Mouse (Mus musculus): Measurements from ENCODE around the gene Rgma. TPM values are rescaled to one million over a fixed set of nuclear protein-coding genes. Genes with fewer than 3 reads are reported as not detected.

The Rgma gene
- polyA plus RNA-seq, 1 experiment from 2014 or later: 3.2 TPM

DNA sequence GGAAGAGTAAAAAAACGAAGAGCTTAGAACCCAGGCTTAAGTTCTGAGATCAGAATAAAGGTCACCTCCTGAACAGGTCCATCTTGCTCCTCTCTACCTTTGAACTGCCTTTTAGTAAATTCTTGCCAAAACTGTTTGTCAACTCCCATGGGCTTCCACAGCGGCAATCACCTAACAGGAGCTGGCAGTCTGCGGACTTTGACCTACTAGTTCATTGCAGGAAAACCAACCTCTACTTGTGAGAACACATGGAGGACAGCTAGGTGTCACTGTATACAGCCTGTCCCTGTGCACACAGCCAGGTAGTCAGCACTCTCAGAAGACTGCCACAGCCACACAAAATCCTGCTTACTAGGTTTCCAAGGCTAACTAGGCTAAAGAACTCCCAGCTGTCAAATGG is 66.5 kb downstream of the Rgma start:
- H3K4me2 ChIP-seq (ENCODE audit: low read length): no peak overlapping the region
- H3K36me3 ChIP-seq (ENCODE audit: control insufficient read depth, insufficient read depth, low read length): peaks cover 99% of the 10 kb centered on the region
- H3K4me3 ChIP-seq (ENCODE audit: control insufficient read depth in 1 of 2, insufficient read depth in 1 of 2, low read depth in 1 of 2, low read length in 2 of 2): no peak overlapping the region
- H3K9me3 ChIP-seq (ENCODE audit: control insufficient read depth, low read length): no peaks in the 10 kb centered on the region
- WGBS: 98% methylated on average over 3 of the region's 3 CpGs
- H3K9ac ChIP-seq (ENCODE audit: low read length): no peak overlapping the region
- no peaks in the 10 kb centered on the region for H3K27me3 ChIP-seq (ENCODE audit: control insufficient read depth, insufficient read depth, low read length)
- peaks cover 0 to 11% of the 10 kb centered on the region in 2 experiments; a peak in 2 of 4 replicates for H3K4me1 ChIP-seq (ENCODE audit: control insufficient read depth in 2 of 2, insufficient read depth in 2 of 2, low read length in 2 of 2)
- H3K27ac ChIP-seq (replicated peaks in 1 of 2; ENCODE audit: control insufficient read depth in 1 of 2, insufficient read depth in 1 of 2, low read depth in 2 of 2, low read length in 2 of 2): no peak overlapping the region
- ATAC-seq (ENCODE audit: insufficient number of reproducible peaks, insufficient read depth, low FRiP score, low read depth): no peak

DNA sequence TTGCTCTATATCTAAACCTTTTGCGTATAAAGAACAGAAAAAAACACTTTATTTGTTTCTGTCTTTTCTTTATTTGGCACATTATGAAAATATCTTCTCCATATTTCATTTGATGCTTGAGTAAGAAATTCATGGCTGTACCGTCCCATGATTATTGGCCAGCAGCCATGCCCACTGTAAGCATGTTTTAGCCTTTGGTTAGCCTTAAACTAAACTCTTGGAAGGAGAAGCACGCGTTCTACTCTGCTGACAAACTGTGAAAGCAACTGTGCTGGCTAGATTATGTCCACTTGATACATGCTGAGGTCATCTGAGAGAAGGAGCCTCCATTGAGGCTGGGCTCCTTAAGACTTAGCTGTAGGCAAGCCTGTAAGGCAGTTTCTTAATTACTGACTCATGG is 66.9 kb downstream of the Rgma start:
- Histone ChIP-seq H3K27me3 (ENCODE audit: control insufficient read depth, insufficient read depth, low read length) (no peaks in the 10 kb centered on the region), H3K9ac (ENCODE audit: low read length) (no peak overlapping the region), H3K27ac (replicated peaks in 1 of 2; ENCODE audit: control insufficient read depth in 1 of 2, insufficient read depth in 1 of 2, low read depth in 2 of 2, low read length in 2 of 2) (no peak overlapping the region), H3K36me3 (ENCODE audit: control insufficient read depth, insufficient read depth, low read length) (peaks cover 99% of the 10 kb centered on the region), H3K4me2 (ENCODE audit: low read length) (no peak overlapping the region), H3K9me3 (ENCODE audit: control insufficient read depth, low read length) (no peaks in the 10 kb centered on the region), H3K4me1 (ENCODE audit: control insufficient read depth in 2 of 2, insufficient read depth in 2 of 2, low read length in 2 of 2) (peaks cover 0 to 6% of the 10 kb centered on the region in 2 experiments; a peak in 1 of 4 replicates), H3K4me3 (ENCODE audit: control insufficient read depth in 1 of 2, insufficient read depth in 1 of 2, low read depth in 1 of 2, low read length in 2 of 2) (no peak overlapping the region)
- ATAC-seq (ENCODE audit: insufficient number of reproducible peaks, insufficient read depth, low FRiP score, low read depth): 0 out of 2 replicates have a peak, but pooled peaks have one; percentile 33
- 94% methylated on average over 4 of the region's 4 CpGs for WGBS

DNA sequence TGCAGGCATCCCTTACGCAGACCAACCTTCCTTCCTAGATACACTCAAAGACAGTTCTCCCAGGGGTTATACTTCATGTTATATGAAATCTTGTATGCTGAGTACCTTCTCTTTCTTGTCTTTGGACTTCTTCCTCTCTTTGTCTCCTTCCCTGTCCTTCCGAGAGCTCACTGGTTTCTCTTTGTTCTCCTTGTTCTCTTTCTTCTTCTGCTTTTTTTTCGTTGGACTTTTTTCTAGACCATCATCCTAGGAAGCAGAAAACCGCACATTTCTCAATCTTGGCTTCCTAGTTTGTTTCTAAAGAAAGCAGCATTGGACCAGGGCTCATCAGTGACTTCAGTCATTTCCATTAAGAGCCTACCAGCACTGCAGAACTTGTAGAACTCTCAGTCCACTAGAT is 76.3 kb downstream of the Rgma start:
- H3K4me1 ChIP-seq (ENCODE audit: control insufficient read depth in 2 of 2, insufficient read depth in 2 of 2, low read length in 2 of 2): peaks cover 0 to 4% of the 10 kb centered on the region in 2 experiments; a peak in 2 of 4 replicates
- no peak overlapping the region for H3K27ac ChIP-seq (replicated peaks in 1 of 2; ENCODE audit: control insufficient read depth in 1 of 2, insufficient read depth in 1 of 2, low read depth in 2 of 2, low read length in 2 of 2)
- no peak overlapping the region for H3K4me2 ChIP-seq (ENCODE audit: low read length)
- WGBS: 92% methylated on average over 4 of the region's 4 CpGs
- no peaks in the 10 kb centered on the region for H3K9me3 ChIP-seq (ENCODE audit: control insufficient read depth, low read length)
- H3K27me3 ChIP-seq (ENCODE audit: control insufficient read depth, insufficient read depth, low read length): no peaks in the 10 kb centered on the region
- no peak overlapping the region for H3K4me3 ChIP-seq (ENCODE audit: control insufficient read depth in 1 of 2, insufficient read depth in 1 of 2, low read depth in 1 of 2, low read length in 2 of 2)
- H3K9ac ChIP-seq (ENCODE audit: low read length): no peak overlapping the region
- ATAC-seq (ENCODE audit: insufficient number of reproducible peaks, insufficient read depth, low FRiP score, low read depth): no peak
- peaks cover 99% of the 10 kb centered on the region for H3K36me3 ChIP-seq (ENCODE audit: control insufficient read depth, insufficient read depth, low read length)

DNA sequence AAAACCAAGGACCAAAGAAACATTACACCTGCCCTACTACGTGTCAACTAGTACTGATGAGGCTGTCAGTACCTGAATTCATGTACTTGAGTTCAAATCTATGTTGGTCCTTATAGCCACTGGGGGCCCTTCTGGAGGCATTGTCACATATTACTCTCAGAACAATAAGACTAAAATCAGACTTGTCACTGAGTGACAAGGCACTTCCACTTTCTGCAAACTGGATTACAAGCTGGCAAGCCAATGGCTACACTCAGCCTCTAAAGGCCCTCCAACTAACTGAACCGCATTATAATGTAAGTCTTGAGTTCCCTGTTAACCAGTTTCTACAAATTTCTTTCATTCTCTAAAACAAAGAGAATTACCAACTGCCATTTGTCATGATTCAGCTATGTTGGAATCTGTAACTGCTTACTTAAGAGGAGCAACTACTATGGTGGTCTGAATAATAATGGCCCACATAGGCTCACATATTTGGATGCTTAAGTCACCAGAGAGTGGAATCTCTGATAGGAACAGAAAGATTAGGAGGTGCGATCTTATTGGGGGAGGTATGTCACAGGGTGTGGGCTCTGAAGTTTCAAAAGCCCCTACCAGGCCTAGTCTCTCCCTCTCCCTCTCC is 77.0 kb downstream of the Rgma start:
- no peak for ATAC-seq (ENCODE audit: insufficient number of reproducible peaks, insufficient read depth, low FRiP score, low read depth)
- Histone ChIP-seq H3K4me3 (ENCODE audit: control insufficient read depth in 1 of 2, insufficient read depth in 1 of 2, low read depth in 1 of 2, low read length in 2 of 2) (no peak overlapping the region), H3K4me2 (ENCODE audit: low read length) (no peak overlapping the region), H3K36me3 (ENCODE audit: control insufficient read depth, insufficient read depth, low read length) (peaks cover 100% of the 10 kb centered on the region), H3K9me3 (ENCODE audit: control insufficient read depth, low read length) (no peaks in the 10 kb centered on the region), H3K27me3 (ENCODE audit: control insufficient read depth, insufficient read depth, low read length) (no peaks in the 10 kb centered on the region), H3K4me1 (ENCODE audit: control insufficient read depth in 2 of 2, insufficient read depth in 2 of 2, low read length in 2 of 2) (peaks cover 0 to 4% of the 10 kb centered on the region in 2 experiments; a peak in 2 of 4 replicates), H3K27ac (replicated peaks in 1 of 2; ENCODE audit: control insufficient read depth in 1 of 2, insufficient read depth in 1 of 2, low read depth in 2 of 2, low read length in 2 of 2) (peak overlapping the region in 1 of 2 experiments; percentile 19; a peak in 2 of 4 replicates), H3K9ac (ENCODE audit: low read length) (no peak overlapping the region)
- 73% methylated on average over 3 of the region's 3 CpGs for WGBS

DNA sequence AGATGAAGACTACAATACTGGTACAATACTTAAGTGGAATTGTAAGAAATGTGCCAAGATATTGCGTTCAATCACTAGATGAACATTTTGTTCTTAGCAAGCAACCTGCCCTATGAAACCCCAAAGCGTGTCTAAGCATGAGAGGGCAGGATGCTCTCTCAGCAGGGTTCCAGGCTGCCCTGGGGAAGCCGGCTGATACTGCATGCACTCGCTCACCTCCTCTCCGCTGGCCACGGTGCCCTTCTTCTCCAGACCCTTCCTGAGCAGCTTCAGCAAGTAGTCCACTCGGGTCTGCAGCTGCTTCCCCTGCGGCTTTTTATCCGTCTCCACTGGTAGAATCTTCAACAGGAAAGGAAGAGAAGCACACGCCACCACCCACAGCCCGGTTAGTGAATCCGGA is 78.8 kb downstream of the Rgma start:
- Histone ChIP-seq H3K4me2 (ENCODE audit: low read length) (no peak overlapping the region), H3K9ac (ENCODE audit: low read length) (no peak overlapping the region), H3K9me3 (ENCODE audit: control insufficient read depth, low read length) (no peaks in the 10 kb centered on the region), H3K27ac (replicated peaks in 1 of 2; ENCODE audit: control insufficient read depth in 1 of 2, insufficient read depth in 1 of 2, low read depth in 2 of 2, low read length in 2 of 2) (no peak overlapping the region), H3K36me3 (ENCODE audit: control insufficient read depth, insufficient read depth, low read length) (peaks cover 100% of the 10 kb centered on the region), H3K4me3 (ENCODE audit: control insufficient read depth in 1 of 2, insufficient read depth in 1 of 2, low read depth in 1 of 2, low read length in 2 of 2) (no peak overlapping the region), H3K27me3 (ENCODE audit: control insufficient read depth, insufficient read depth, low read length) (no peaks in the 10 kb centered on the region), H3K4me1 (ENCODE audit: control insufficient read depth in 2 of 2, insufficient read depth in 2 of 2, low read length in 2 of 2) (peaks cover 0 to 4% of the 10 kb centered on the region in 2 experiments; a peak in 2 of 4 replicates)
- ATAC-seq (ENCODE audit: insufficient number of reproducible peaks, insufficient read depth, low FRiP score, low read depth): no peak
- WGBS: 88% methylated on average over 12 of the region's 12 CpGs

DNA sequence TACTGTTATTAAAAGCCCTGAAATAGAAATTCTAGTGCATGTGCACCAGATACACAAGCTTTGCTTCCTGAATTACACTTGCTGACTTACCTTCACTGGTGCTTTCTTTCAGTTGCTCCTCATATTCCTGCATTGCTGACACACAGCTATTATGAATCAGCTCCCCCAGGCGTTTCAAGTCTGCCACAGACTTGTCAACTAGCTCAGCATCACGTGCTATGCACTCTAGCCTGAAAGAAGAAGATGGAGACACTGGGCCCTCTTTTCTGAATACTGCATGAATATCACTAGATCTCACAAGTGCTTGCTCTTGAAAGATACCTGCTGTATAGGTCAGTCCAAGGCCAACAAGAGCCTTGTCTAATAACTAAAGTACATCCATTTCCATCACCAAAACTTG is 88.2 kb downstream of the Rgma start:
- no peaks in the 10 kb centered on the region for H3K27me3 ChIP-seq (ENCODE audit: control insufficient read depth, insufficient read depth, low read length)
- no peak overlapping the region for H3K4me2 ChIP-seq (ENCODE audit: low read length)
- no peak for ATAC-seq (ENCODE audit: insufficient number of reproducible peaks, insufficient read depth, low FRiP score, low read depth)
- no peak overlapping the region for H3K9ac ChIP-seq (ENCODE audit: low read length)
- no peaks in the 10 kb centered on the region for H3K4me1 ChIP-seq (ENCODE audit: control insufficient read depth in 2 of 2, insufficient read depth in 2 of 2, low read length in 2 of 2)
- H3K27ac ChIP-seq (replicated peaks in 1 of 2; ENCODE audit: control insufficient read depth in 1 of 2, insufficient read depth in 1 of 2, low read depth in 2 of 2, low read length in 2 of 2): no peak overlapping the region
- WGBS: 84% methylated on average over 2 of the region's 2 CpGs
- peaks cover 97% of the 10 kb centered on the region for H3K36me3 ChIP-seq (ENCODE audit: control insufficient read depth, insufficient read depth, low read length)
- H3K9me3 ChIP-seq (ENCODE audit: control insufficient read depth, low read length): no peaks in the 10 kb centered on the region
- H3K4me3 ChIP-seq (ENCODE audit: control insufficient read depth in 1 of 2, insufficient read depth in 1 of 2, low read depth in 1 of 2, low read length in 2 of 2): no peak overlapping the region

GRCm38 (mm10) chr7:73467741-73468140 is 92.4 kb downstream of the Rgma start:
- Histone ChIP-seq H3K4me3 (ENCODE audit: control insufficient read depth in 1 of 2, insufficient read depth in 1 of 2, low read depth in 1 of 2, low read length in 2 of 2) (no peak overlapping the region), H3K27ac (replicated peaks in 1 of 2; ENCODE audit: control insufficient read depth in 1 of 2, insufficient read depth in 1 of 2, low read depth in 2 of 2, low read length in 2 of 2) (no peak overlapping the region), H3K9ac (ENCODE audit: low read length) (no peak overlapping the region), H3K36me3 (ENCODE audit: control insufficient read depth, insufficient read depth, low read length) (peaks cover 96% of the 10 kb centered on the region), H3K4me2 (ENCODE audit: low read length) (no peak overlapping the region), H3K27me3 (ENCODE audit: control insufficient read depth, insufficient read depth, low read length) (no peaks in the 10 kb centered on the region), H3K9me3 (ENCODE audit: control insufficient read depth, low read length) (no peaks in the 10 kb centered on the region), H3K4me1 (ENCODE audit: control insufficient read depth in 2 of 2, insufficient read depth in 2 of 2, low read length in 2 of 2) (no peaks in the 10 kb centered on the region)
- no peak for ATAC-seq (ENCODE audit: insufficient number of reproducible peaks, insufficient read depth, low FRiP score, low read depth)
- WGBS: 95% methylated on average over 3 of the region's 3 CpGs
